Mouse (Mus musculus) left cerebral cortex, adult 6 months (tissue): Measurements from ENCODE around the gene Elovl3. TPM values are rescaled to one million over a fixed set of nuclear protein-coding genes. Genes with fewer than 3 reads are reported as not detected.

Experiments used
- long read RNA-seq, 2 experiments: library from polyadenylated mRNA; unstranded; transcript quantifications; one replicate each; pipeline ENCODE4 v2.0.0; 2019 to 2020
- polyA plus RNA-seq: library from polyadenylated mRNA; unstranded; fragments of <200 nt; fragmentation: Nextera tagmentation; gene quantifications from 2 replicates; pipeline ENCODE4 v1.2.3, GENCODE M21; 2021

Elovl3 gene
- polyA plus RNA-seq, result not detected in 2 replicates
- long read RNA-seq, experiment 1, partial matches to known transcripts, result 0 of 1 reads
- long read RNA-seq, experiment 1, other reads (novel, unspliced or antisense), result 1 of 1 reads
- long read RNA-seq, experiment 2, result 0 reads

DNA sequence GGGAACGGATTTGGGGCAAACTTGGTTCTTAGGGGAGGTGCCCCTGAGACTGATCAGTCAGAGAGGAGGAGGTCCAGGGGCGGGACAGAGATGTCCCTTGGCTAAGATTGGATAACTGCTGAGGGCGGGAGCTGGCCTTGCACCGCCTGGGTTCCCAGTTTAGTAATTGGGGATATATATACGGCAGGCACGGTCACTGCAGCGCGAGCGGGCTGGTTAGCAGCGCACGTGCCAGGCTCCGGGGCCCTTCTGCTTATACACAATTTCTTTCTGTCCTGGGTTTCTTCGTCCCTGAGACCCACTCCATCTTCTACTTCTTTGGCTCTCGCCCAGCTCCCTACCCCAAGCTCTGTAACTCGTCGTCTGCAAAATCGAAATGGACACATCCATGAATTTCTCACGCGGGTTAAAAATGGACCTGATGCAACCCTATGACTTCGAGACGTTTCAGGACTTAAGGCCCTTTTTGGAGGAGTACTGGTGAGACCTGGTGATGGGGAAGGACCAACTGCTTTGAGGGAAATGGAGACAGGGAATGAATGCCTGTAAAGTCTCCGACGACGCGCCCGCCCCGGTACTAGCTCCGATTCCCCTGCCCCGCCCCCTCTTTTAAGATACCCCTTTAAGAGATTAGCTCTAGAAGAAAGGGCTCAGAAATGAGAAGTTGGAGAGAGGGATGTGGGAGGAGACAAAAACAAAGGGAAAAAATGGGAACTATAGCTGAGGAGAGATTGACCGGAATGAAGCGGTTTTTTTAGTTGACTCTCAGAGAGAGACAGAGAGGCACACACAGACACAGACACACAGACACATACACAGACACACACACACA lies at the start of gene Elovl3:
Gene Elovl3, plus strand, starts transcription at position 204 of the 832 bp plus-strand sequence.

GRCm38 (mm10) chr19:46147511-46148371 lies 16.0 kb downstream of the Elovl3 start, which contains the start of gene Pitx3:
Gene Pitx3 (minus strand): TSS chr19:46148326.

GRCm38 (mm10) chr19:46152127-46152803 lies 20.6 kb downstream of the Elovl3 start, which contains the start of gene Gbf1:
Gene Gbf1 (plus strand): TSS chr19:46152509.

Other genes with a start within 250 kb of the Elovl3 start
- gene Armh3, start 133.4 kb upstream of the Elovl3 start, polyA plus RNA-seq, result 8.4 and 13.1 TPM in 2 replicates
- 5.5 and 7.0 TPM in 2 replicates for gene Hps6, start 128.4 kb upstream of the Elovl3 start, polyA plus RNA-seq
- gene Pprc1, start 87.0 kb upstream of the Elovl3 start, polyA plus RNA-seq, result 3.2 and 4.5 TPM in 2 replicates
- 6.3 and 10.7 TPM in 2 replicates for gene Ldb1, start 86.7 kb upstream of the Elovl3 start, polyA plus RNA-seq
- gene Nolc1, start 56.0 kb upstream of the Elovl3 start, polyA plus RNA-seq, result 37.8 and 48.7 TPM in 2 replicates
- gene Pitx3, start 16.4 kb downstream of the Elovl3 start, polyA plus RNA-seq, result 0.08 and 0.34 TPM in 2 replicates
- 25.6 and 31.8 TPM in 2 replicates for gene Gbf1, start 20.6 kb downstream of the Elovl3 start, polyA plus RNA-seq
- 1.7 and 1.9 TPM in 2 replicates for gene Nfkb2, start 172.4 kb downstream of the Elovl3 start, polyA plus RNA-seq
- gene Psd, start 195.3 kb downstream of the Elovl3 start, polyA plus RNA-seq, result 116 and 130 TPM in 2 replicates
- gene Fbxl15, start 196.3 kb downstream of the Elovl3 start, polyA plus RNA-seq, result 56.1 and 72.4 TPM in 2 replicates
- 363 and 389 TPM in 2 replicates for gene Cuedc2, start 206.8 kb downstream of the Elovl3 start, polyA plus RNA-seq
- gene Mfsd13a, start 209.2 kb downstream of the Elovl3 start, polyA plus RNA-seq, result 20.1 and 30.8 TPM in 2 replicates
- 1.3 and 1.8 TPM in 2 replicates for gene 2310034G01Rik, start 218.4 kb downstream of the Elovl3 start, polyA plus RNA-seq